Mouse (Mus musculus) mouse embryonic stem cell (cell line): Measurements from ENCODE around the gene Lman1l.

ENCODE experiments used
- in situ Hi-C, 2 experiments: fragments of 300-500 bp; cut with MboI; formaldehyde crosslinking; loops; 1 replicate in 1 of 2; 3 replicates in 1 of 2; pipeline ENCODE4 v1.14.3; 2019 to 2020; ENCODE audit warnings: low sequenced_read_pairs in 2 of 2, low pct_unique_long_range_greater_than_20kb in 1 of 2, mixed read lengths in 1 of 2; ENCODE audit not compliant: unreplicated experiment in 1 of 2

Gene Lman1l

DNA sequence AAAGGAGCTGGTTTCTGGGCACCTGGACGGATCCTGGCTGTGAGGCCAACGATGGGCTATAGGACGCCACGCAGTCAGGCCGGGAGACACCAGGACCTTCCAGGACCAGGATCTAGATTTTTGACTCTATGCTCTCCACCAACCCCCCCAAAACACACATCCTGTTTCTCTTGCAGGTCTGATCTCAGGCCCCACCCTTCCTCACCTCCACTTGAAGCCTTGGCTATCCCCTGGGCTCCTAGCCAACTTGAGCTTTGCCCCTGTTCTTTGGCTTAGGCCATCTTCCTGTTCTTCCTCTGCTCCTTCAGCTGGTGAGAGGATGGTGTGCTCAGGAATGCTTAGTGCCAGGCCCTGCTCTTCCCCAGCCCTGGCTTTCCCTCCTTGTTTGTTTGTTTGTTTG, at the start of gene Lman1l:
Gene Lman1l (minus strand): TSS at position 101 of the 400 bp plus-strand sequence.
- in situ Hi-C loops, result no loop called here

DNA sequence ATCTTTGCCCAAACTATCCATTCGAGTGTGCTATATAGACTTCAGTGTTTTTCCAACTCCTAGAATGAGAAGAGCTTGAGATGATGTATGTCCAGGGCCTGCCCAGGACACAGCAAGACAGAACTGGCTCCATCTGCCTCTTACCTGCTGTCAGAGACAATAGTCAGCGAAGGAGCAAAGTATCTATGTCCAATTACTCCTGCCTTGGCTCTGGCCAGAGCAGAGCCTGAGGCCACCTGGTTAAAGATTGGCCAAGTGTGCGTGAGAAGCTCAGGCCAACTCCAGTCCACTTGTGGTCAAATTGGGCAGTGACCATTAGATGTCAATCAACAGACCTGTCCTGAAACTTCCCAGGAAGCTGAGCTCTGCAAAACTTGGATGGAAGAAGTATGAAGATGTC, 49.0 kb upstream of the Lman1l start:
- in situ Hi-C loops, result loop anchor here in 1 of 2 experiments (10.0 kb wide), 1 partner anchor 85 kb away; no protein-coding TSS in a partner anchor

DNA sequence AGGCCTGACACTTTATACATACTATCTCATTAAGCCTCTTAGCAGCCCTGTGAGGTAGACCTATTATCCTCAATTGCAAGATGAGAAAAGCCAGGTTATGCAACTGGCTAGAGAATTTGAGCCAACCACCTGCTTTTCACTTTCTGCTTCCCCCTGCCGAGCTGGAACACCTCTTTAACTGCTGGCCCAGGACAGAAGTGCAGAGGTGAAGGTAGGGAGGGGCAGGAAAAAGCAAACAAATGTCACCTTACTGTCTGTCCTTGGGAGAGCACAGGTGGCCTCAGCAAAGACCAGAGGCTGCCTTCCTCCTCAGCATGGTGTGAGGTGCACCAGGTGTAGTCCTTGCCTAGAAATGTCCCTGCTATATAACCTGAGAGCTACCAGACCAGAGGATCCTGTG, 47.7 kb upstream of the Lman1l start:
- in situ Hi-C loops, result loop anchor here in 1 of 2 experiments (10.0 kb wide), 1 partner anchor 87 kb away; no protein-coding TSS in a partner anchor

DNA sequence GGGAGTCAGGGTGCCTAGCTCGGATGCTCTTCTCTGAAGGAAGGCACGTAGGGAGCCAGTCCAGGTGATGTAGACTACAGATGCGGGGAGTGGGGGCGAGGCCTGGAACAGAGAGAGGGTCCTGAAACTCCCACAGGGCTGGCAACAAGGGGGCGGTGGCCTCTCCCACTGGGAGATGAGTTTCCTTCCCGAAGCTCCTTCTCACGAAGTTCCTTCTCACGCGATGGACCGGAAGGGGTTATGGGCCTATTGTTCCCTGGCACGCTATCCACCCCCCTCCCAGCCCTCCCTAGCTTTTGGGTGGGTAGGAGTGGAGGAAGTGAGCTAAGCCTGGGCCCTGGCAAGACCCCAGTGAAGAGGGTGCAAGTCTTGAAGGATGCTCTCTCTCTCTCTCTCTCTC, 47.2 kb upstream of the Lman1l start:
- in situ Hi-C loops, result loop anchor here in 1 of 2 experiments (10.0 kb wide), 1 partner anchor 87 kb away; no protein-coding TSS in a partner anchor

DNA sequence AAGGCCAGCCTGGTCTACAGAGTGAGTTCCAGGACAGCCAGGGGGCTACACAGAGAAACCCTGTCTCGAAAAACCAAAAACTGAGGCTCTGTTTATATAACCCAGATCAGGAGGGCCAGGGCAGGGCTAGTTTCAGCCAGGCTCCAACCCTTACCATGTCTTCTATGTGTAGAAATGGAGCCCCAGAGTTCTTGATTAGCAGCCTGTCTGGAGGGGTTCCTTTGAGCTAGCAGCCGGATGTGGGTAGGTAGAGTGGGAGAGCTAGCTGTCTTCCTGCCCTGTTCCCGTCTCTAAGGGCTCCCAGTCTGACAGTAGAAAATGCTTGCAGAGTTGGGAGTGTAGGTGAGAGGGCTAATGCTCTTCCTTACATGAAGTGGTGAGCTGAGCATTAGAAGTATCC, 46.6 kb upstream of the Lman1l start:
- in situ Hi-C loops, result loop anchor here in 1 of 2 experiments (10.0 kb wide), 1 partner anchor 88 kb away; no protein-coding TSS in a partner anchor

DNA sequence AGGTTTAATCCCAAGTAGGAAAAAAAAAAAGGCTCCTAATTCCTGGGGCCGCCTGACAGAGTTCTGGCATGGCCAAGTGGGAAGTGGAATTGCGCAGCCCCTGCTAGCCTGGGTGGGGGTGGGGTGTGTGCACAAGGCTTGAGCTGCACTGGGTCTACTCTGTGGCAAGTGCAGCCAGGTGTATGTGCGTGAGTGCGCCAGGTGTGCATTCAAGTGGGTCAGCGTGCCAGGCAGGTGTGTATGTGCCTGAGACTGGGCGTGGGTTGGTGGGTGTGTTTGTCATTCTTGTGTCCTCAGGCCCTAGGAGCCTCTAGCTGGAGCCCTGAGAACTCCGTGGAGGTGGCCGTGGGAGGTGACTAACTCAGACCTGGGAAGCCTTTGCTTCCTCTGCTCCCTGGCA, 46.0 kb upstream of the Lman1l start:
- in situ Hi-C loops, result loop anchor here in 1 of 2 experiments (10.0 kb wide), 1 partner anchor 88 kb away; no protein-coding TSS in a partner anchor

DNA sequence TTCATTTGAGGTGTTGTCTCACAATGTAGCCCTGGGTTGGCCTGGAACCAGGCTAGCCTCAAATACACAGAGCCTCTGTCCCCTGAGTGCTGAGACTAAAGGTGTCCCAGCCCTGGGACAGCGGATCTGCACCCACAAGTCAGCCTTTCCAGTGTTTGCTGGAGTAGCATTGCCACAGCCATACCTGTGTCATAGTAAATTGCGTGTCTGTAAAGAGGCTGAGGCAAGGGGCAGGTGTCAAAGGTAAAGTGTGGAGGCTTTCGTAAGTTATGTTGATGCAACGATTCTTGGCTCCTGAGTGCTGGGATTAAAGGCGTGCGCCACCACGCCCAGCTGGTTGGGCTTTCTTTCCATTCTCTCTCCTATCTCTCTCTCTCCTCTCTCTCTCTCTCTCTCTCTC, 44.0 kb upstream of the Lman1l start:
- in situ Hi-C loops, result loop anchor here in 1 of 2 experiments (10.0 kb wide), 1 partner anchor 90 kb away; no protein-coding TSS in a partner anchor

DNA sequence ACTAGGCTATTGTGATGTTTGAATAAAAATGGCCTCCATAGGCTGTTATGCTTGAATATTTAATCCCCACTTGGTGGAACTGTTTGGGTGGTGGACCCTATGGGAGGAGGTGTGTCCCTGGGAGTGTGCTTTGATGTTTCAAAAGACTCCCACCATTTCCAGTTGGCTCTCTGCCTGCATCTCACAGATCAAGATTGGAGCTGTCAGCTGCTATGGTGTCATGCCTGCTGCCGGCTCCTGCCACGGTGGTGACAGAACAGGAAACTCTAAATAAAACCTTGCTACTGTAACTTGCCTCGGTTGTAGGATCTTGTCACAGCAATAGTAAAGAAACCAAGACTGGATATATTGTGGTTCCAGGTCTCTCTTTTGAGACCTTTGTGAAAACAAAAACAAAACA, 41.0 kb upstream of the Lman1l start:
- in situ Hi-C loops, result loop anchor here in 1 of 2 experiments (10.0 kb wide), 1 partner anchor 93 kb away; no protein-coding TSS in a partner anchor

DNA sequence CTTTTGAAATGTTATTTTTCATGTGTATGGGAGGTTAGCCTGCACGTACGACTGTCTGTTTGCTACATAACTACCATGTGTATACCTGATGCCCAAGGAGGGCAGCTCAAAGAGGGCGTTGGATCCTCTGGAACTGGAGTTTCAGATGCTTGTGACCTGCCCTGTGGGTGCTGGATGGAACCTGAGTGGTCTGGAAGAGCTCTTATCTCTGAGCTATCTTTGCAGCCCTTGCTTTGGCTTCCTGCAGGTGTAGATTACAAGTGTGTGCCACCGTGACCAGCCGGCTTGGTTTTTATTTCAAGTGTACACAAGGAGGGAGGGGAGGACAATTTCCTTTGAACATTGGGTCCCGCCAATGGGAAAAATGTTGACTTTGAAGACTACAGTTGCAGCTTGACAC, 39.9 kb upstream of the Lman1l start:
- in situ Hi-C loops, result loop anchor here in 1 of 2 experiments (10.0 kb wide), 1 partner anchor 94 kb away; no protein-coding TSS in a partner anchor

DNA sequence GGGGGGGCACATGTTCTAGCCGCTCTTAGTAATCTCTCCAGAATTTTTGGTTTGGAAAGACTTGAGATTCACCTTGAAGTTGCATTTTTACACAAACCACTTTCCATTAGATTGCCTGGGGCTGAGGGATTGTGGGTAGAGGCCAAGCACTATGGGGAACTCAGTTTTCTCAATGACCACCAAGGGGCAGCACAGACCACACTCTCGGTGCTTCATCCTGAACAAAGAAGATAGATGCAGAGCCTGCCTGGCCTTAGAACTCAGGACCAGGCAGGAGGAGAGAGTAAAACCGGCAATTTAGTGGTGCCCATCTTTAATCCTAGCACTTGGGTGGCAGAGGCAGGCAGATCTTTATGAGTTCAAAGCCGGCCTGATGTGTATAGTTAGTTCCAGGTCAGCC, 39.2 kb upstream of the Lman1l start:
- in situ Hi-C loops, result loop anchor here in 1 of 2 experiments (10.0 kb wide), 1 partner anchor 95 kb away; no protein-coding TSS in a partner anchor

DNA sequence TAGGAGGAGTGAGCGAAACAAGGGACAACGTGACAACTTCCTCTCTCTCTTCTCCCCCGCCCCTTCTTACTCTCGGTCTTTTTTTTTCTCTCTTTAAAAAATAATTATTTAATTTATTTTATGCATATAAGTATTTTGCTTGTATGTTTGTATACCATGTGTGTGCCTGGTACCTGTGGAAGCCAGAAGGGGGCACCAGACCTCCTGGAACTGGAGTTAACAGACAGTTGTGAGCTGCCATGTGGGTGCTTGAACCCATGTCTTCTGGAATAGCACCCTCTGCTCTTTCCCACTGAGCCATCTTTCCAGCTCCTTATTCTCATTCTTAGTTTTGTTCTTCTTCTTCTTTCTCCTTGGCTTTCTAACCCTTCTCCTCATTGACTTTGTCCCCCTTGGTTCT, 38.4 kb upstream of the Lman1l start:
- in situ Hi-C loops, result no loop called here

DNA sequence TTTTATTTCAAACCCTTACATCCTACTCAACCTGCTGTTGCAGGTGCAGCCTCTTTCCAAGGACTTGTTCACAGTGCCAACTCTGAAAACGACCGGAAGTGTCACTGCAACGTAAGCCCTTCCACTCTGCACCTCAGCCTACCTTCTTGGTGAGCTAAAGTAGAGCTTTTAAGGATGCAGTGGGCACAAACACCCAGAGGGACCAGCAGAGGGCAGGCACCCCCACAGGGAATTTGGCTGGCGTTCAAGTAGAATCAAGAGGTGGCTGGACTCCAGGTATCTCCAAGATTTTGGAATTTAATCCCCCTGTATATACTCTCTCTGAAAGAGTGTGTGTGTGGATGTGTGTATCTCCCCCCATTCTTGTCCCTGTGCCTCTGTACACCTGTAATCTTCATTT, 37.3 kb upstream of the Lman1l start:
- in situ Hi-C loops, result no loop called here

DNA sequence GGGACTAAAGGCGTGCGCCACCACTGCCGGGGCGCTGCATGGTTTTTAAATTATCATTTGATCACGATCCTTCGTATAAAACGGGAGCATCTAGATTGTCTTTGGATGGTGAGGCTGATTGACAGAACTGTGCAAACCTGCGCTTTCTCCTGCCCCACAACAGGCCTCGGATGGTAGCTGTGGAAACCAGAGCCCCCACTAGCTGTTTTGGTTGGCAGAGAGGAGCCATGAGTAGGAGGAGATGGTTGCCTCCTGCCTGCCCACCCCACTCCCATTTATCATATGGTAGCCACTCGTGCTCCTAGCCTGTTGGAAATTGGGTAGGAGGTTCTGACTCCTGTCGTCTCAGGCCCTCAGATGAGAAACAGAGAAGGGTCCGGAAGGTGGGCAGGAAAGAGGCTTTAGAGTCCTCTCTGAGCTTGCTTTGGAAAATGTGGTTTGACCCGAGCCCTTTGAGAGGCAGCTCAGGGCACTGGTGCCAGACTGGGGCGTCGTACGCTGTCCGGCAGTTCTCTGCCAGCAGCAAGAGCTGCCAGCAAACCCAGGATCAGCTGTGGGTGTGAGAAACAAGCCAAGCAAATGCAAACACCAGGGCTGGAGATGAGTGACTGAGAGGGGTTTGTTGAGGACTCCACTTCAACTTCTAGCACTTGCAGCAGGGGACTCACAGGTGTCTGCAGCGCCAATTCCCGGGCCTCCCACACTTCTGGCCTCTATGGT, 36.2 kb upstream of the Lman1l start:
- in situ Hi-C loops, result no loop called here

DNA sequence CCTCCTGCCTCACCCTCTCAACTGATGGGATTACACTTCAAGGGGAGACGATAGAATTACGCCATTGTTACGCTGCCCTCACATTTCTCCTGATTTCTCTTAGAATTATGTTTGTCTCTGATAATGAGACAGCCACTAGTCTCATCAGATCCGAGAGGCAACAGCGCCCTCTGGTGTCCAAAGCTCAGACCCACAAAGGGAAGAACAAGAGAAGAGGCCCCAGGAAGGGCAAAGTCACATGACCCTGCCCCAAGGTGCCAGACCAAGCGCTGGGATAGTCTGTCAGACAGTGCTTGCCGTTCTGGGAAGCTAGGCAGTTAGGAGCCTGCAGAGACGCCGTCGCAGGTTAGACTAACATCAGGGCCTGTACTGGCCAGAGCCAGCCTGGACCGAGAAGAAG, 35.2 kb upstream of the Lman1l start:
- in situ Hi-C loops, result no loop called here

DNA sequence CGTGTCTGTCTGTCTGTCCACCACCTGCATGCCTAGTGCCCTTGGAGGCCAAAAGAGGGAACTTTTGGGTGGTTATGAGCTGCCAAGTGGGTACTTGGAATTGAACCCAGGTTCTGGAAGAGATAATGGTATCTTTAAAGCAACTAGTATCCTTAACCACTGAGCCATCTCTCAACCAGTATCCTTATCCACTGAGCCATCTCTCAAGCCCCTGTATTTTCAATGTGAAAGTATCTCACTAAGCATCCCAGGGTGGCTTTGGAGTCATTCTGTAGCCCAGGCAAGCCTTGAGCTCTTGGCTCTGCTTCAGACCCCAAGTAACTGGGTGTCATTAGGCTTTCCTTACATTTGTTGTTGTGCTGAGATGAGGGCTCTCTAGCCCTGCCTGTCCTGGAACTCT, 34.4 kb upstream of the Lman1l start:
- in situ Hi-C loops, result no loop called here

DNA sequence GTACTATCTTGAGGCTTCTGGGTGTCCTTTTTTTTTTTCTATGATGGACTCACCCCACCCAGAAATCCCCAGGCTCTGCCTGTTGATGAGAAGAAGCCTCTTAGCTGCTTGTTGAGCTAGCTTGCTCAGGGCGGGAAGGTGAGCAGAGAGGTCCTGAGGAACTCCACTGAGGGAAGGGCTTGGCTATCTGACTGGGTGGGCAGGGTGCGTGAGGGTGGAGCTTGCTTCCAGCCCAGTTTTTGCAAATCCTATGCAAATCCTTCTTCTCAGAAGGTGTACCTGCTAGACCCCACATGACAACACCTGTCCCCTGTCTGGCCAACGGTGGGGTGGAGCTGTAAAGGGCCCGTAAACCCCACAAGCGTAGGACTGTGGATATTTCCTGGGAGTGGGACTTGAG, 32.7 kb upstream of the Lman1l start, which contains the start of gene Csk:
Gene Csk (minus strand): TSS at position 349 of the 400 bp plus-strand sequence.
- in situ Hi-C loops, result no loop called here

DNA sequence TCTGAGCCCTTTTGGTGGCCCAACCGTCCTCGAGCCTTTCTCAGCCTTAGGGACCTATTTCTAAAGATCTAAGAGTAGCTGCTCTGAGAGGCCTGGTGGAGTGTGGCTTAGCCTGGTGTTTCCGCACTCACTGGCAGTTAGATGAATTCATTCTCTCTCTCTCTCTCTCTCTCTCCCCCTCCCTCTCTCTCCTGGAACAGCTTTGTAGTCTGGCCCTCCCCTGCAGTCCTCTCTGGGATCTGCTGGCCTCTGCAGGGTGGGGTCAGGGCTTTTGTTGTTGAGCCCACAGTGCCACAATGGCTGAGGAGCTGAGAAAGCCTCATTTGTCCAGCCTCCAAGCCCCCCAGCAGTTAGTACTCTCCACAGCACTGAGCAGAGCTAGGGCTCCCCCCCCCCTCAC, 32.3 kb upstream of the Lman1l start:
- in situ Hi-C loops, result no loop called here

DNA sequence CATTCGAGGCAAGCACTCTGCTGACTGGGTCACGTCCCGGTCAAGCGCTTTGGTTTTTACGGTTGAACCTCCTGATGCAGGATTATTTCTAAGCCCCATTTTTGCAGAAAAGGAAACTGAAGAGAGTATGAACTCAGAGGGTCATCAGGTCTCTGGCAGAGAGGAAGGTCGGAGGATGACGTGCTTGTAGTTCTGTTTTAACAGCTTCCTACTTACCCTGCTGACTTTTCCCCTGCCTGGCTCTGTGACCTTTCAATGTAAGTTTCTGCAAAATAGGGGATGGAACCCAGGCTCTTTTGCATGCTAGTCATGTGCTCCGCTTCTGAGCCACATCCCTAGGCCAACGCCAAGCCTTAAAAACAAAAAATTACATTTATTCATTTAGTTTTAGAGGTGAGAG, 31.8 kb upstream of the Lman1l start:
- in situ Hi-C loops, result no loop called here

DNA sequence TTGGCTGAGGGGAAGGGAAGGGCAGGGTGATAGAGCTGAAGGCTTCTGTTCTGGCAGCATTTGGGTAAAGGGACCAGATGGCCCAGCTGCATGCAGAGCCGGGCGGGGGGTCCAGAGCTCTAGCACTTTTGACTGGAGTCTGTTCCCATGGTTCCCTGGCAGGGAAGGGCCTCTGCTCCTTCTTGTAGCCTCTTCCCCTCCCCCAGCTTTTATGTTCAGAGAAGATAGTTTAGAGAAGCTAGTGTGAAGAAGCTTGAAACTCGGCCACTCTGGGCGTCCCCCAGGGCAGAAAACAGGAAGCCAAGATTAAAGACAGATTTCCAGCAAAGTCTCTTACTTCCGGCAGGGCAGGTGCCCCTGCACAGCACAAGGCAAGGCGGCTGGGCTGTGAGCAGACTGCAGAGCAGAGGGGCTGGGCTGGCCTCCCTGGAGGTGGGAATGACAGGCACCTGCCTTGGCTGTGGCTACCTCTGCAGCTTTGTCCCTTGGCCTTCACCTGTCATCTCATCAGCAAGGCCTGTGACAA, 30.3 kb upstream of the Lman1l start:
- in situ Hi-C loops, result no loop called here
